Mouse (Mus musculus): Measurements from ENCODE around the gene Mafk. TPM values are rescaled to one million over a fixed set of nuclear protein-coding genes. Genes with fewer than 3 reads are reported as not detected.

Gene Mafk
- total RNA-seq, 1 experiment from 2014 or later = 45.8 TPM

DNA sequence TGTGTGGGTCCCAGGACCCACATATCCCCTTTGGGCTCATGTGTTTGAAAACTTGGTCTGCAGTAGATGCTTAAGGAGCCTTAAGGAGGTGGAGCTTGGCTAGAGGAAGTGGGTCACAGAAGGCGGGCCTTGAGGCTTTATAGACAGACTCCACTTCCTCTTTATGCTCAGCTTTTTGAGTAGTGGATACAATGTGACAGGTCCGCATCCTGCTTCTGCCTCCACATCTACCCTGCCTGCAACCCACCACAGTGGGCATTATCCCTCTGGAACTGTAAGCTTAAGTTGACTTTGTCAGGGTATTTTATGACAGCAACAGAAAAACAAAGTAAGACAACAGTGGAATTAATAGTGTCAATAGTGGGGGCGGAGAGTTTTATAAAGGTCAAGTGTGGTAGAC, 39.4 kb downstream of the Mafk start:
- peak; percentile 87 to 89 for ATAC-seq (replicated peaks in 1 of 2; ENCODE audit: insufficient read depth in 1 of 2, low FRiP score in 2 of 2, low TSS enrichment in 1 of 2, low read depth in 1 of 2, poor library complexity in 2 of 2, severe bottlenecking in 2 of 2)

DNA sequence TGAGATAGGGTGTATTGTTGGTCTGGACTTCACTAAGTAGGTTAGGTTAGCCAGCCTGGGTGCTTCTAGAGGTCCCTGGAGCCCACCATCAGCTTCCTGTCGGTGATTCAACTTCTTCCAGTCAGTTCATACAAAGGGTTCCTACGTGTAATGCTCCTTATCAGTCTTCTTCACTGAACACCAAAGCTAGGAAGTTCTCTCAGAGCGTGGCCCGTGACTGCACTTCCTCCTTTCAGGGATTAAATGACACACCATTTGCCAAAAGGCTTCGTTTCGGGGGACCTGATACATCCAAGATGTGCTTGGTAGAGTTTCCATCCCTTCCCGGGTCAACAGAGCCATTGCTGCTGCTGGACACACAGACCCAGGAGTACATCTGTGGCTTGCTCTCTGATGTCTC, 40.8 kb downstream of the Mafk start:
- ATAC-seq (replicated peaks in 1 of 2; ENCODE audit: insufficient read depth in 1 of 2, low FRiP score in 2 of 2, low TSS enrichment in 1 of 2, low read depth in 1 of 2, poor library complexity in 2 of 2, severe bottlenecking in 2 of 2) = no peak

DNA sequence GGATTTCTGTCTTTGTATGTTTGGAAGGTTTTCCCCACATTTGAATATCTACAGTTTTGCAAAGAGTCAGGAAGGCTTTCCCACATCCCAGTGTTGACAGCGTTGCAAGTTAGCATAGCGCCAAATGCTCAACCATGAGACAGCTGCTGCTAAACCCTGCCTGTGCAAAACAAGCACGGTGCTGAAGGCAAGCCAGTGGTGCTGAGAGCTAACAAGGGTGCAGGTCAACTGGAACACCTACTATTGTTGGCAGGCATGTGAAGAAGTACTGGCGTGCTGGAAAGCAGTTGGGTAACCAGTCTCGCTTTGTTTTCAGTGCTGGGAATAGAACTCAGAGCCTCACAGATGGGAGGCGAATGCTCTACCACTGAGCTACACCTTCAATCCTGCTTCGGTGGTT, 44.4 kb downstream of the Mafk start:
- ATAC-seq (replicated peaks in 1 of 2; ENCODE audit: insufficient read depth in 1 of 2, low FRiP score in 2 of 2, low TSS enrichment in 1 of 2, low read depth in 1 of 2, poor library complexity in 2 of 2, severe bottlenecking in 2 of 2) = no peak

DNA sequence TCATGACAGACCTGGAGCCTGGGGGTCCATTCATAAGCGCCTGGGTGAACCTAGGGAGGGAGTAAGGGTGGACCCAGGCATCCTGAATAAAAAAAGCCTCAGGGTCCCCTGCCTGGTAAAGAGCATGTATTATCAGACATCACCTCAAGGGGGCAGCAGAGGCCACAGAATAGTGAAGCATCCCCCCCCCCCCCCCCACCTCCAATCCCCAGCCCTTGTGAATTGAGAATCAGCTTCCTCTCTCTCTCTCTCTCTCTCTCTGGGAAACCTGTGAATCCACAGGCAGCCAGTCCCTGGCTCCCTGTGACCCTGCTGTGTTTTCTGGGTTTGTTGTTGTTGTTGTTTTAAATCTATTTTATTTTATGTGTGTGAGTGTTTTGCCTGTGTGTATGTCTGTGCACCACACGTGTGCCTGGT, 47.2 kb downstream of the Mafk start:
- ATAC-seq (replicated peaks in 1 of 2; ENCODE audit: insufficient read depth in 1 of 2, low FRiP score in 2 of 2, low TSS enrichment in 1 of 2, low read depth in 1 of 2, poor library complexity in 2 of 2, severe bottlenecking in 2 of 2) = peak; percentile 27 to 49; a peak in 2 of 4 replicates

DNA sequence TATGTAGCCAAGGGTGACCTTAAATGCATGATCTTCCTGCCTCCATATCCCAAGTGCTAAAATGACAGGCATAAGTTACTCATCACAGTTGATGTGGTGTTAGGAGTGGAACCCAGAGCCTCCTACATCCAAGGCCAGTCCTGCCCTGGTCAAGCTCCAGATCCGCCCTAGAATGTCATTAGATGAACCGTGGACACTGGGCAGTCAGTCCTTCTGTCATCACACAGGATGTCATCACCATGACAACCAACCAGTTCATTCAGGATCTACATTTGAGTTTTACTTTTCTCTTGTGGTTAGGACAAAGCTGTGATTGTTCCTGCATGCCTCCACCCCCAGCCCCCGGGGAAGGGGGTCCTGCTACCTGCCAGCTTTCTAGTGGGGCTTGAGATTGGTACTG, 47.8 kb downstream of the Mafk start:
- no peak for ATAC-seq (replicated peaks in 1 of 2; ENCODE audit: insufficient read depth in 1 of 2, low FRiP score in 2 of 2, low TSS enrichment in 1 of 2, low read depth in 1 of 2, poor library complexity in 2 of 2, severe bottlenecking in 2 of 2)

DNA sequence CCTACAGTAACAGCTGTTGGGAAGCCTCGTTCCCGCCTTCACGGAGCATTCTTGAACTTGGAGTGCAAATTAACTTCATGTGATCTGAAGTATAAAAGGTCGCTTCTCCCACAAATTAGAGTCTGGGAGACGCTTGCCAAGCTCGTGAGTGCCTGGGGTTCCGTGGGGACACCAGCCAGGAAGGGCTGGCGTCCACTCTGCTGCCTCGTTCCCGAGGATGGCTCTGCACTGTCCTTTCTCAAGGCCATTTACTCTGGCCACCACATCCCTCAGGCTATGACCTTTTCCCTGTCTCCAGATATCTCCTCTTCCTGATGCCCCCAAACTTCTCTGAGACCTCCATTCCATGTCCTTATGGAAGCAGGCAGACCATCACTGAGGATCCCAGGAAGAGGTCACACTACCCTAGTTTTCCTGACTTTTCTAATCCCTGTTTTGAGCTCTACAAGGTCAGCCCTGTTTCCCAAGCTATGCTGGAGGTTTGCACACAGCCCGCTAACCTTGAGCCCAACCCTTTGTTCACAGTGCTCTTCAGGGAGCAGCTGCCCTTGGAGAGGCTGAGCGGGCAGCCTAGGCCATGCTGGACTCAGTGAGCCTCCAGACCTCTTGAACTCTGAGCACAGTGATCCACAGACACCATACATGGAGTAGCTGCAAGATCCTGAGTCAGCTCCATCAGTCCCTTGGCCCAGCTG, 58.5 kb downstream of the Mafk start:
- ATAC-seq (replicated peaks in 1 of 2; ENCODE audit: insufficient read depth in 1 of 2, low FRiP score in 2 of 2, low TSS enrichment in 1 of 2, low read depth in 1 of 2, poor library complexity in 2 of 2, severe bottlenecking in 2 of 2) = no peak

Other genes with a start within 250 kb of the Mafk start
- gene Uncx, start 248.0 kb upstream of the Mafk start, total RNA-seq (2017) = not detected in 2 replicates
- 6.3 and 7.2 TPM in 2 replicates for gene Micall2, start 55.2 kb upstream of the Mafk start, total RNA-seq (2017)
- 31.5 and 43.9 TPM in 2 replicates for gene Ints1, start 15.8 kb upstream of the Mafk start, total RNA-seq (2017)
- gene Tmem184a, start 28.4 kb downstream of the Mafk start, total RNA-seq (2017) = 0.30 TPM in 1 of 2 replicates, not detected in the other
- not detected in 2 replicates for gene Gm26938, start 34.9 kb downstream of the Mafk start, total RNA-seq (2017)
- gene Psmg3, start 35.4 kb downstream of the Mafk start, total RNA-seq (2017) = 7.3 and 21.1 TPM in 2 replicates
- gene Elfn1, start 116.4 kb downstream of the Mafk start, total RNA-seq (2017) = not detected in 2 replicates

Measured in hematopoietic stem cell, adult 5-6 weeks (primary cell).